In genomic region chr5:100604061-100604460, GRCm38 (mm10) we compare ENCODE assay signal across 20 mouse cellular contexts. TPM values are rescaled to one million over a fixed set of nuclear protein-coding genes. Genes with fewer than 3 reads are reported as not detected.
DNase-seq lines count a peak whose midpoint lies in the region; ATAC-seq and TF ChIP-seq lines count a peak whose summit lies in the region.
"Had no signal": no experiment of that assay in that cellular context is flagged by ENCODE, and none has a peak within 500 bp of the region (broad histone marks: within the 10 kb centered on the region; RNA-seq: fewer than 3 reads in every experiment).

No protein-coding gene starts in this region.

- WGBS in kidney, postnatal 0 days, result 50% methylated on average over 4 of the region's 4 CpGs
- WGBS in stomach, embryonic 16.5 days, result 40% methylated on average over 4 of the region's 4 CpGs

- H3K4me1 ChIP-seq in kidney, postnatal 0 days (replicated peaks; ENCODE audit: insufficient read depth, low read length), result no peaks in the 10 kb centered on the region
- peaks cover 3% of the 10 kb centered on the region; the same call in 1 of the 2 replicates for H3K4me1 ChIP-seq in embryonic fibroblast, embryonic 13.5 days (ENCODE audit: control insufficient read depth, insufficient read depth, low read length)
- peaks cover 14% of the 10 kb centered on the region for H3K4me1 ChIP-seq in stomach, embryonic 16.5 days (ENCODE audit: control insufficient read depth, insufficient read depth, low read length)
- H3K4me1 ChIP-seq: hindbrain, embryonic 12.5 days; midbrain, embryonic 13.5 days had no signal

- H3K9me3 ChIP-seq in kidney, postnatal 0 days (replicated peaks; ENCODE audit: low read length), result no peaks in the 10 kb centered on the region
- H3K9me3 ChIP-seq in stomach, embryonic 16.5 days (replicated peaks; ENCODE audit: control insufficient read depth, low read length), result no peaks in the 10 kb centered on the region
- H3K9me3 ChIP-seq: embryonic facial prominence, embryonic 12.5 days; hindbrain, embryonic 12.5 days; midbrain, embryonic 13.5 days; neural tube, embryonic 15.5 days had no signal

- peak overlapping the region; percentile 8; the same call in 1 of the 2 replicates for H3K27ac ChIP-seq in kidney, postnatal 0 days
- H3K27ac ChIP-seq in embryonic fibroblast, embryonic 13.5 days (ENCODE audit: insufficient read depth, low read length), result peak overlapping the region; percentile 50; the same call in 1 of the 2 replicates
- 0 out of 2 replicates have a peak overlapping the region, but pooled peaks have one; percentile 15 for H3K27ac ChIP-seq in stomach, embryonic 16.5 days (ENCODE audit: low read length)
- H3K27ac ChIP-seq: embryonic facial prominence, embryonic 12.5 days; hindbrain, embryonic 12.5 days; midbrain, embryonic 13.5 days; neural tube, embryonic 15.5 days had no signal

- no peak overlapping the region for H3K4me3 ChIP-seq in kidney, postnatal 0 days (replicated peaks; ENCODE audit: low read depth, low read length)
- no peak overlapping the region for H3K4me3 ChIP-seq in embryonic fibroblast, embryonic 13.5 days (ENCODE audit: insufficient read depth, low read length)
- no peak overlapping the region for H3K4me3 ChIP-seq in stomach, embryonic 16.5 days (replicated peaks; ENCODE audit: low read length)
- H3K4me3 ChIP-seq: embryonic facial prominence, embryonic 12.5 days; hindbrain, embryonic 12.5 days; midbrain, embryonic 13.5 days; neural tube, embryonic 15.5 days had no signal

- peak; percentile 64 for DNase-seq in kidney, postnatal 0 days (ENCODE audit: low spot score)
- DNase-seq in kidney, adult 11 months, result no peak
- DNase-seq in ovary, adult 18-20 months (ENCODE audit: low spot score), result peak; percentile 19
- no peak for DNase-seq in ovary, postnatal 10 days (ENCODE audit: low spot score)
- DNase-seq in layer of hippocampus, adult 9-10 months (ENCODE audit: low spot score), result no peak
- DNase-seq in adrenal gland, adult 18-20 months (ENCODE audit: low spot score in 2 of 2), result no peak
- DNase-seq: adrenal gland, postnatal 14 days; cerebellum, adult 11-12 months; gastrocnemius, postnatal 14 days; retina, postnatal 1 day had no signal

- no peak for TF ChIP-seq CTCF in kidney, postnatal 0 days (IDR thresholded peaks at IDR 0.05; ENCODE audit: low read depth)
- no peak for TF ChIP-seq CTCF in embryonic fibroblast, embryonic 13.5 days (IDR thresholded peaks at IDR 0.05; ENCODE audit: borderline replicate concordance, insufficient read depth, low read length)

- H3K4me2 ChIP-seq in kidney, postnatal 0 days (ENCODE audit: low read length), result no peak overlapping the region
- no peak overlapping the region for H3K4me2 ChIP-seq in stomach, embryonic 16.5 days (ENCODE audit: low read depth, low read length)
- H3K4me2 ChIP-seq: embryonic facial prominence, embryonic 12.5 days; hindbrain, embryonic 12.5 days; liver, embryonic 11.5 days; midbrain, embryonic 13.5 days; neural tube, embryonic 15.5 days had no signal

- no peak for TF ChIP-seq POLR2A in embryonic fibroblast, embryonic 13.5 days (IDR thresholded peaks at IDR 0.05; ENCODE audit: low read depth, low read length)

- H3K36me3 ChIP-seq in kidney, postnatal 0 days (ENCODE audit: insufficient read depth, low read length), result no peaks in the 10 kb centered on the region
- no peaks in the 10 kb centered on the region for H3K36me3 ChIP-seq in stomach, embryonic 16.5 days (ENCODE audit: control insufficient read depth, insufficient read depth, low read length)
- H3K36me3 ChIP-seq: embryonic facial prominence, embryonic 12.5 days; hindbrain, embryonic 12.5 days; midbrain, embryonic 13.5 days; neural tube, embryonic 15.5 days had no signal

- H3K27me3 ChIP-seq in kidney, postnatal 0 days (ENCODE audit: insufficient read depth, low read length), result no peaks in the 10 kb centered on the region
- H3K27me3 ChIP-seq in stomach, embryonic 16.5 days (ENCODE audit: control insufficient read depth, insufficient read depth, low read length), result no peaks in the 10 kb centered on the region
- H3K27me3 ChIP-seq: embryonic facial prominence, embryonic 12.5 days; hindbrain, embryonic 12.5 days; midbrain, embryonic 13.5 days; neural tube, embryonic 15.5 days had no signal

- H3K9ac ChIP-seq in kidney, postnatal 0 days (ENCODE audit: low read depth, low read length), result no peak overlapping the region
- no peak overlapping the region for H3K9ac ChIP-seq in stomach, embryonic 16.5 days (ENCODE audit: low read length)
- H3K9ac ChIP-seq: embryonic facial prominence, embryonic 12.5 days; hindbrain, embryonic 12.5 days; midbrain, embryonic 13.5 days; neural tube, embryonic 15.5 days had no signal

- ATAC-seq in kidney, postnatal 0 days (replicated peaks; ENCODE audit: low FRiP score, low read depth), result no peak
- no peak for ATAC-seq in stomach, embryonic 16.5 days (ENCODE audit: insufficient read depth, low FRiP score)
- ATAC-seq: inflammation-experienced regulatory T-cells, adult 6 months; midbrain, embryonic 13.5 days had no signal

RNA-seq across cellular contexts. Expression of gene Plac8, which starts 32.0 kb away (rescaled TPM):
- 146 and 169 TPM in 2 replicates for polyA plus RNA-seq in kidney, postnatal 0 days (2015; fragmentation: Nextera tagmentation; extraction: Ambion mirVana)
- polyA plus RNA-seq in embryonic fibroblast, embryonic 13.5 days (2011; ENCODE audit: insufficient read length, low read depth, missing spikeins), result 43.8 and 104 TPM in 2 replicates
- polyA plus RNA-seq in stomach, embryonic 16.5 days (2015; fragmentation: Nextera tagmentation; extraction: Ambion mirVana), result 226 and 255 TPM in 2 replicates
- total RNA-seq in adrenal gland, adult 18-20 months (2021), result 1 to 10 TPM; 6.5 to 7.1 TPM
- total RNA-seq: layer of hippocampus, adult 18-20 months; left cerebral cortex, postnatal 36 days had no signal
- polyA plus RNA-seq: midbrain, embryonic 13.5 days had no signal

Comparison
In these comparisons a context has a peak if more than half of its experiments do, and no peak if none do; other contexts are left out.
1. DNase-seq: peak in kidney, postnatal 0 days (single experiment) and ovary, adult 18-20 months (single experiment); none in kidney, adult 11 months (single experiment), ovary, postnatal 10 days (single experiment), layer of hippocampus, adult 9-10 months (single experiment) and adrenal gland, adult 18-20 months (0 of 2).
2. Peak in every context shown above with its lines, with median percentiles within 50 percentile points of each other: H3K27ac ChIP-seq.